26 mouse cellular contexts compared by ENCODE assay signal in genomic region chr9:47470741-47471140, GRCm38 (mm10). TPM values are rescaled to one million over a fixed set of nuclear protein-coding genes. Genes with fewer than 3 reads are reported as not detected.
DNase-seq lines count a peak whose midpoint lies in the region; ATAC-seq lines count a peak whose summit lies in the region.
"Had no signal": no experiment of that assay in that cellular context is flagged by ENCODE, and none has a peak within 500 bp of the region (broad histone marks: within the 10 kb centered on the region; RNA-seq: fewer than 3 reads in every experiment).

No protein-coding gene starts in this region.

- H3K9me3 ChIP-seq in intestine, embryonic 15.5 days, result no peaks in the 10 kb centered on the region
- no peaks in the 10 kb centered on the region for H3K9me3 ChIP-seq in embryonic facial prominence, embryonic 10.5 days
- H3K9me3 ChIP-seq: forebrain, embryonic 13.5 days; hindbrain, embryonic 12.5 days; midbrain, embryonic 10.5 days had no signal

- peak; percentile 77 for DNase-seq in heart, adult 11 months
- no peak for DNase-seq in heart, adult 9 months (ENCODE audit: low spot score in 2 of 2)
- peak; percentile 49 to 55 for DNase-seq in cerebellum, adult 18-20 months
- DNase-seq in cerebellum, adult 9-11 months, result peak; percentile 55
- no peak for DNase-seq in neural tube, embryonic 10.5 days (ENCODE audit: extremely low spot score, low spot score)
- DNase-seq in embryonic facial prominence, embryonic 10.5 days (ENCODE audit: low spot score), result no peak
- DNase-seq: adrenal gland, adult 8-10 months; gastrocnemius, postnatal 14 days; heart, postnatal 36 days; kidney, adult 9 months; kidney, postnatal 10 days; layer of hippocampus, adult 9-11 months; liver; lung, adult 2 months; thymus, adult 2 months; thymus, postnatal 4 days had no signal

- no peak overlapping the region for H3K9ac ChIP-seq in intestine, embryonic 15.5 days
- H3K9ac ChIP-seq: forebrain, embryonic 13.5 days; hindbrain, embryonic 12.5 days; liver, embryonic 14.5 days had no signal

- no peak for ATAC-seq in intestine, embryonic 15.5 days
- ATAC-seq: CD4-positive, CD25-positive, alpha-beta regulatory T cell, adult 4 months; forebrain, embryonic 13.5 days; hindbrain, postnatal 0 days; intestine, embryonic 16.5 days had no signal

- H3K4me3 ChIP-seq in intestine, embryonic 15.5 days (replicated peaks), result no peak overlapping the region
- H3K4me3 ChIP-seq in embryonic facial prominence, embryonic 10.5 days, result no peak overlapping the region
- H3K4me3 ChIP-seq: erythroblast, embryonic 14.5 days; forebrain, embryonic 13.5 days; hindbrain, embryonic 12.5 days; midbrain, embryonic 10.5 days had no signal

- no peaks in the 10 kb centered on the region for H3K36me3 ChIP-seq in intestine, embryonic 15.5 days
- H3K36me3 ChIP-seq in embryonic facial prominence, embryonic 10.5 days (replicated peaks), result no peaks in the 10 kb centered on the region
- H3K36me3 ChIP-seq: hindbrain, embryonic 12.5 days; midbrain, embryonic 10.5 days had no signal

- no peaks in the 10 kb centered on the region for H3K4me1 ChIP-seq in intestine, embryonic 15.5 days (replicated peaks)
- H3K4me1 ChIP-seq in embryonic facial prominence, embryonic 10.5 days, result peaks cover 14% of the 10 kb centered on the region
- H3K4me1 ChIP-seq: forebrain, embryonic 13.5 days had no signal

- H3K27ac ChIP-seq in intestine, embryonic 15.5 days, result no peak overlapping the region
- no peak overlapping the region for H3K27ac ChIP-seq in embryonic facial prominence, embryonic 10.5 days (replicated peaks)
- H3K27ac ChIP-seq: forebrain, embryonic 13.5 days; hindbrain, embryonic 12.5 days; hindbrain, postnatal 0 days; liver, embryonic 14.5 days; midbrain, embryonic 10.5 days had no signal

- no peak overlapping the region for H3K4me2 ChIP-seq in intestine, embryonic 15.5 days (replicated peaks)
- H3K4me2 ChIP-seq: forebrain, embryonic 13.5 days; heart, embryonic 11.5 days; hindbrain, embryonic 12.5 days had no signal

- no peaks in the 10 kb centered on the region for H3K27me3 ChIP-seq in intestine, embryonic 15.5 days (replicated peaks)
- no peaks in the 10 kb centered on the region for H3K27me3 ChIP-seq in embryonic facial prominence, embryonic 10.5 days (replicated peaks; ENCODE audit: low read depth, poor library complexity, severe bottlenecking)
- H3K27me3 ChIP-seq: hindbrain, embryonic 12.5 days had no signal

- WGBS in intestine, embryonic 15.5 days, result 65% methylated on average over 1 of the region's 1 CpGs
- 80% methylated on average over 1 of the region's 1 CpGs for WGBS in embryonic facial prominence, embryonic 10.5 days

RNA-seq across cellular contexts. Expression of gene Cadm1, which starts 59.2 kb away (rescaled TPM):
- 43.9 and 45.7 TPM in 2 replicates for polyA plus RNA-seq in intestine, embryonic 15.5 days (2015; fragmentation: Nextera tagmentation; extraction: Ambion mirVana)
- polyA plus RNA-seq in embryonic facial prominence, embryonic 10.5 days (2016; fragmentation: Nextera tagmentation; extraction: Ambion mirVana), result 119 and 120 TPM in 2 replicates

Comparison
In these comparisons a context has a peak if more than half of its experiments do, and no peak if none do; other contexts are left out.
1. DNase-seq: peak in heart, adult 11 months (single experiment), cerebellum, adult 18-20 months (2 of 2) and cerebellum, adult 9-11 months (single experiment); none in heart, adult 9 months (0 of 2), neural tube, embryonic 10.5 days (single experiment) and embryonic facial prominence, embryonic 10.5 days (single experiment).